Mouse (Mus musculus): Measurements from ENCODE around the gene Tmem87b.

DNA sequence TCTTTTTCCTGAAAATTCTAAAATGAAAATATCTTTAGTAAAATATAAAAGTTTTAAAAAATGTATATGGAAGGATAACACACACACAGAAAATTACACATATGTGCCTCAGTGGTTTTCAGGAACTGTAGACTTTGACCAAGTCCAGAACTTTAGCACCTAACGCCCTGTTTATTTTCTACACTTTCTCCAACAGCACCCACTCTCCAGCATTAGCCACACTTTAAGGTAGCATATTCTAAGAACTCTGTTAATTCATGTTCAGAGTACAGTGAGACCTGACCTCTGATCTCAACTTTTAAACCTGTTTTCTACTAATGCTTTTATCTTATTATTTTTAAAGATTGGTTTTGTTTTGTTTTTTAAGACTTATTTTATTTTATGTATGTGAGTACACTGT lies 9.9 kb downstream of the Tmem87b start:
- no peak for TF ChIP-seq TAL1 (conservative IDR thresholded peaks at IDR 0.05; ENCODE audit: low read depth, low read length)
- TF ChIP-seq CTCF (IDR thresholded peaks at IDR 0.05; ENCODE audit: low read depth, low read length): no peak
- no peak for TF ChIP-seq GATA1 (IDR thresholded peaks at IDR 0.05; ENCODE audit: borderline replicate concordance, low read length)
